Mouse (Mus musculus) embryonic facial prominence, embryonic 11.5 days (tissue): ENCODE data around the gene Olfr1371. TPM values are rescaled to one million over a fixed set of nuclear protein-coding genes. Genes with fewer than 3 reads are reported as not detected.
"Not testable (repeated sequence)": the region's sequence is repeated elsewhere in the genome, so short reads cannot be mapped to it uniquely, and the experiment has no call there.

Experiments
- ATAC-seq: fragments of 200-750 bp; cut with Nextera tagmentation; replicated peaks from 2 replicates; pipeline ENCODE4 v1.8.0; 2017; ENCODE audit warnings: low read depth; ENCODE audit not compliant: insufficient number of reproducible peaks, low FRiP score, low TSS enrichment
- DNase-seq: peaks from one replicate; pipeline ENCODE4 v3.0.0-alpha.2; 2015; ENCODE audit warnings: low spot score
- H3K27ac ChIP-seq: fragments of 300-500 bp; sonication (generic); replicated peaks from 2 replicates; pipeline ENCODE4 v1.5.1; 2014; ENCODE audit warnings: mild to moderate bottlenecking, low read depth, low read length, control low read depth
- H3K27me3 ChIP-seq: fragments of 300-500 bp; sonication (generic); 2 replicates; pipeline ENCODE4 v1.6.1; 2014; ENCODE audit warnings: mild to moderate bottlenecking, low read length, moderate library complexity, mixed read lengths; ENCODE audit not compliant: control insufficient read depth, insufficient read depth
- H3K36me3 ChIP-seq: fragments of 300-500 bp; sonication (generic); replicated peaks from 2 replicates; pipeline ENCODE4 v1.6.1; 2014; ENCODE audit warnings: low read depth, mild to moderate bottlenecking, low read length, moderate library complexity, mixed read lengths; ENCODE audit not compliant: control insufficient read depth, insufficient read depth
- H3K4me1 ChIP-seq: fragments of 300-500 bp; sonication (generic); 2 replicates; pipeline ENCODE4 v1.6.1; 2014; ENCODE audit warnings: low read length, mixed read lengths; ENCODE audit not compliant: control insufficient read depth, insufficient read depth
- H3K4me2 ChIP-seq: fragments of 300-500 bp; sonication (generic); 2 replicates; pipeline ENCODE4 v1.6.1; 2014; ENCODE audit warnings: low read depth, mild to moderate bottlenecking, control low read depth, low read length, moderate library complexity
- H3K4me3 ChIP-seq: fragments of 300-500 bp; sonication (generic); 2 replicates; pipeline ENCODE4 v1.5.1; 2014; ENCODE audit warnings: low read depth, low read length, control low read depth
- H3K9ac ChIP-seq: fragments of 300-500 bp; sonication (generic); replicated peaks from 2 replicates; pipeline ENCODE4 v1.6.1; 2014; ENCODE audit warnings: mild to moderate bottlenecking, control low read depth, low read length
- H3K9me3 ChIP-seq: fragments of 300-500 bp; sonication (generic); replicated peaks from 2 replicates; pipeline ENCODE4 v1.6.1; 2016; ENCODE audit warnings: mild to moderate bottlenecking, low read length, inconsistent platforms, mixed read lengths; ENCODE audit not compliant: control insufficient read depth
- WGBS: fragments of 180-500 bp; shearing (Covaris S2); extraction: QIAGEN DNeasy Blood & Tissue Kit; methylation state at CpG from one replicate; pipeline ENCODE4 v1.1.7; 2014; 5-methylcytosine and 5-hydroxymethylcytosine counted together
- polyA plus RNA-seq: library from polyadenylated mRNA; unstranded; fragments of >200 nt; fragmentation: Nextera tagmentation; extraction: Ambion mirVana; gene quantifications from 2 replicates; pipeline ENCODE4 v1.2.1, GENCODE M21; 2014

Olfr1371 gene
- polyA plus RNA-seq, 1 experiment from 2014 or later = not detected

- no peaks in the 10 kb centered on the region for H3K9me3 ChIP-seq
- H3K9ac ChIP-seq = no peak overlapping the region
- ATAC-seq (no peak), DNase-seq (no peak)
- no peak overlapping the region for H3K27ac ChIP-seq
- no peaks in the 10 kb centered on the region for H3K27me3 ChIP-seq
- H3K36me3 ChIP-seq = no peaks in the 10 kb centered on the region
- no peak overlapping the region for H3K4me2 ChIP-seq
- no peaks in the 10 kb centered on the region for H3K4me1 ChIP-seq
- H3K4me3 ChIP-seq = no peak overlapping the region
- WGBS = 70% methylated on average over 6 of the region's 6 CpGs
These were observed 9.1 kb upstream of the Olfr1371 start for GRCm38 (mm10) chr11:52222891-52223290.

DNA sequence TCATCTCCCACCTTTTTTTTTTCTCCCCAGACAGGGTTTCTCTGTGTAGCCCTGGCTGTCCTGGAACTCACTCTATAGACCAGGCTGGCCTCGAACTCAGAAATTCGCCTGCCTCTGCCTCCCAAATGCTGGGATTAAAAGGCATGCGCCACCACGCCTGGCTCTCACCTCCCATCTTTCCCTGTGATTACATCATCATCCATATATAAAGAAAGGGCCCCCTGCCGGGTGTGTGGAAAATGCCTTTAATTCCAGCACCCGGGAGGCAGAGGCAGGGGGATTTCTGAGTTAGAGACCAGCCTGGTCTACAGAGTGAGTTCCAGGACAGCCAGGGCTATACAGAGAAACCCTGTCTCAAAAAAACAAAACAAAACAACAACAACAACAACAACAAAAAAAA, 8.1 kb upstream of the Olfr1371 start:
- H3K4me1 ChIP-seq, H3K4me3 ChIP-seq, ATAC-seq, DNase-seq, H3K27me3 ChIP-seq, H3K27ac ChIP-seq, H3K9me3 ChIP-seq, H3K4me2 ChIP-seq, H3K36me3 ChIP-seq, H3K9ac ChIP-seq: not testable (repeated sequence)
- 88% methylated on average over 6 of the region's 6 CpGs for whole genome bisulfite sequencing

DNA sequence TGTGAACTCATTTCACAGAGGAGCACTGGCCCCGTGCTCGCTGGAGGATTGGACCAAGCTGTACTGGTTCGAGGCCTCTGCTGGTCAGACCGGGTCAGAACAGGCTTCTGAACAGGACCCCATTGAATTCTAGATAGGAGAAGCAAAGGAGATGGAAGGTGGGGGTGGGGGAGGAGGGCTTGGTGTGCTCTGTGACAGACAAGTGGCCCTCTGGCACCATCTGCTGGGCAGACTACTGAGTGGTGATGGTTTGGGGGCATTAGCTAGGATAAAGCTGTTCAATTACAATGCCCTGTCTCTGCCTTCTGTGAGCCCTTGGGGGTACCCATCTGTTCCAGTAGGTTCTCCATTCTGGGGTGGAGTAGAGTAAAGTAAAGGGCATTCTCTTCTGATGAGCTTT, 6.5 kb upstream of the Olfr1371 start:
- Histone ChIP-seq H3K4me2 (no peak overlapping the region), H3K9me3 (no peaks in the 10 kb centered on the region), H3K36me3 (no peaks in the 10 kb centered on the region), H3K27ac (no peak overlapping the region), H3K9ac (no peak overlapping the region), H3K4me3 (no peak overlapping the region), H3K27me3 (no peaks in the 10 kb centered on the region), H3K4me1 (no peaks in the 10 kb centered on the region)
- DNase-seq (peak; percentile 82), ATAC-seq (peak; percentile 34; the same call in 1 of the 2 replicates)
- WGBS = 7% methylated on average over 4 of the region's 4 CpGs

DNA sequence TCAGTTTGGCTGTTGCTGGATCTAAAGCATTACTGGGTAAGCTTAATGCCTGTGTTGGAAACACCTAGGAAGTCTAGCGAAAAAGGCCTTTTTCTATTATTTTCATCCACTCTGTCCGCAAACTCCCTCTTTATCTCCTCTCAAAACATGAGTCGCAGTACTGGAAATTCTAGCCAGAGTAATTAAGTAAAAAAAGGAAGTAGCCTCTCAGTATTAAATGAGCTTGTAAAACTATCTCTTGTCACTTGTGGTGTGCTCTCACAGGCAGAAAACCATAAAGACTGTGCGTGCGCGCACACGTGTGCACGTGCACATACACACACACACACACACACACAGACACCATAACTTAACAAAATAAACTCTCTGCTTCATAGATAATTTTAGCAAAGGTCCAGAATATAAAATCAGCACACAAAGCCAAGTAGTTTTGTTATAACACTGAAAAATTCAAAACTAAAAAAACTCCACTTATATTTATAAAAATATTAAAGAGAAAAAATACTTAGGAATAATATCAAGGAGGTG, 17.2 kb downstream of the Olfr1371 start:
- not testable (repeated sequence) for H3K27ac ChIP-seq, H3K4me2 ChIP-seq, H3K27me3 ChIP-seq, H3K36me3 ChIP-seq, H3K9me3 ChIP-seq, DNase-seq, H3K4me3 ChIP-seq, ATAC-seq, H3K9ac ChIP-seq, H3K4me1 ChIP-seq
- 90% methylated on average over 8 of the region's 8 CpGs for WGBS

- not testable (repeated sequence) for H3K9me3 ChIP-seq, H3K27me3 ChIP-seq, H3K4me3 ChIP-seq, H3K27ac ChIP-seq, ATAC-seq, H3K36me3 ChIP-seq, H3K4me2 ChIP-seq, H3K4me1 ChIP-seq, DNase-seq, H3K9ac ChIP-seq
- WGBS = 91% methylated on average over 4 of the region's 4 CpGs
These were observed 33.1 kb downstream of the Olfr1371 start for GRCm38 (mm10) chr11:52180651-52181050.

DNA sequence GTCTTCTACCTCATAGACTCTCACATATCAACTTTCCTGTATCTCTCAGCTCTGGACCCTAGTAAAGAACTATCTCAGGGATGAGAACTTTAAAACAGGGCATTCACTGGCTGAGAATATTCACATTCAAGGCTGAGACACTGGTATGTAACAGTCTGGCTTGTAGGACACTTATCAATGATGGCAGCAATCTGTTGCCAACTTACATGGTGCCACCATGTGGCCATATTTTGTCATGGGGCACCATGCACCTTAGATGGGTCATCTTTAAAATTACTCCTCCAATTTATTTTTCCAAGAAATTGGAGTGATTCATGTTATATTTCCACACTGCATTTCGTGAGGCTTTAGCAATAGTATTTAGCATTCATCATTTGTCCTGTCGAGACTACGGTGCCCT, 33.9 kb downstream of the Olfr1371 start:
- H3K9me3 ChIP-seq, DNase-seq, H3K4me3 ChIP-seq, H3K4me1 ChIP-seq, H3K4me2 ChIP-seq, ATAC-seq, H3K9ac ChIP-seq, H3K27me3 ChIP-seq, H3K36me3 ChIP-seq, H3K27ac ChIP-seq: not testable (repeated sequence)
- WGBS = no CpG with 5 or more reads among the region's 3 CpGs

DNA sequence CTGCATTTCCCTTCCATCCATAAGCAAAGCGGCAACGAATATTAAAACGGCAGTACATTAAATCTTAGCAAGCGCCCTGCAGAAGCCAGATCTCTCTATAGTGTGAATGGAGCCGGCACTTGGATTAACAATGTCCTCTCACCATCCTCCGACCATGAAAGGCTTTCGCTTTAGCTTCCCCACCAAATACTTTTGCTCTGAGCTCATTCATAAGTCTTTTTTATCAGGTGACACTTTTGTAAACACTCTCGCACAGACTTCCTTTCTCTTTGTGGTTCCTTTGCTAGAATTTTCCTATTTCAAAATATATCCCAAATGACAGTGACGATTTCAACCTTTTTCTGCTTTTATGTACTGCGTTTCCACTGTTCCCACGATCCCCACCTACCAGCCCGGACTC, 45.3 kb downstream of the Olfr1371 start:
- Histone ChIP-seq H3K4me3 (peak overlapping the region; percentile 38), H3K4me2 (peak overlapping the region; percentile 71), H3K27me3 (peaks cover 17% of the 10 kb centered on the region), H3K9ac (no peak overlapping the region), H3K36me3 (no peaks in the 10 kb centered on the region), H3K27ac (no peak overlapping the region), H3K4me1 (no peaks in the 10 kb centered on the region), H3K9me3 (no peaks in the 10 kb centered on the region)
- peak; percentile 14 for DNase-seq
- ATAC-seq = no peak
- 25% methylated on average over 12 of the region's 12 CpGs for WGBS

DNA sequence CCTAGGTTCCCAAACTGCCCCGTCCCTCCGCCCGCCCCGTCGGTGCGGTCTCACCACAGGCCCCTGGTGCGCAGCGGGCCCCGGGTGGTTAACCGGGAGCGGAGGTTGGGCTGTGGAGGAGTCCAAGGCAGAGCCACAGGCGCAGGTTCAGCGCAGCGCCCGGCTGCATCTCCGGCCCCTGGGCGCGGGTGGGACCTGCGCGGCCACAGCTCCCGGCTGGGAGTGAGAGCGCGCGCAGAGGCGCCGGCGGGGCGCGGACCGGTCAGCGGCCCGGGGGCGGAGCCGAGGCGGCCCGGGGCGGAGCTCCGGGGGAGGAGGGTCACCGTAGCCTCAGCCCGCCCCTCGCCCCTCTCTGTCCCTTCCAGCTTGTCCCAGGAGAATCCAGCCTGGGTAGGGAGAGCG, 45.9 kb downstream of the Olfr1371 start:
- H3K4me2 ChIP-seq = peak overlapping the region; percentile 71
- under 1% methylated on average over 21 of the region's 42 CpGs for WGBS
- H3K9me3 ChIP-seq, H3K27ac ChIP-seq, H3K36me3 ChIP-seq, H3K4me1 ChIP-seq, H3K9ac ChIP-seq: not testable (repeated sequence)
- H3K27me3 ChIP-seq = peaks cover 17% of the 10 kb centered on the region
- ATAC-seq (peak; percentile 65), DNase-seq (peak; percentile 7)
- H3K4me3 ChIP-seq = peak overlapping the region; percentile 38
